Mouse (Mus musculus): Measurements from ENCODE around the gene Olfr1082.
"Not testable (repeated sequence)": the region's sequence is repeated elsewhere in the genome, so short reads cannot be mapped to it uniquely, and the experiment has no call there.

Gene Olfr1082

GRCm38 (mm10) chr2:86598866-86599265 is at the start of gene Olfr1082:
Olfr1082 (minus strand) TSS chr2:86598966.
- DNase-seq: not testable (repeated sequence)

- DNase-seq: not testable (repeated sequence)
Observed at GRCm38 (mm10) chr2:86639625-86640024, 40.9 kb upstream of the Olfr1082 start, which contains the start of gene Olfr1084. Olfr1084 (minus strand) TSS chr2:86639725.

- DNase-seq: not testable (repeated sequence)
Observed at GRCm38 (mm10) chr2:86558135-86558534, 40.6 kb downstream of the Olfr1082 start, which contains the start of gene Olfr1080. Olfr1080 (minus strand) TSS chr2:86558235.
